Mouse (Mus musculus): ENCODE results near the gene Rnase10. TPM values are rescaled to one million over a fixed set of nuclear protein-coding genes. Genes with fewer than 3 reads are reported as not detected.
"Not testable (repeated sequence)": the region's sequence is repeated elsewhere in the genome, so short reads cannot be mapped to it uniquely, and the experiment has no call there.

The Rnase10 gene
- polyA plus RNA-seq, 1 experiment = 0.10 TPM

GRCm38 (mm10) chr14:51007914-51008713, 563 bp downstream of the Rnase10 start:
- Histone ChIP-seq H3K36me3 (ENCODE audit: control insufficient read depth, insufficient read depth) (no peaks in the 10 kb centered on the region), H3K27me3 (ENCODE audit: control insufficient read depth, insufficient read depth, insufficient read length) (no peaks in the 10 kb centered on the region), H3ac (ENCODE audit: control insufficient read depth, insufficient read length) (no peak overlapping the region), H3K79me2 (ENCODE audit: control insufficient read depth, insufficient read depth) (no peaks in the 10 kb centered on the region), H3K4me2 (ENCODE audit: low read depth) (peak overlapping the region; percentile 68), H3K4me3 (no peak overlapping the region)
- TF ChIP-seq MYOG (IDR thresholded peaks at IDR 0.05; ENCODE audit: control insufficient read depth in 1 of 3, insufficient read depth in 1 of 3, insufficient read length in 2 of 3, low read depth in 2 of 3) (no peak), REST (IDR thresholded peaks at IDR 0.05; ENCODE audit: insufficient read depth, insufficient read length) (no peak), POLR2A (IDR thresholded peaks at IDR 0.05; ENCODE audit: insufficient read length, low read depth) (no peak), TCF3 (IDR thresholded peaks at IDR 0.05; ENCODE audit: insufficient read length, low read depth) (no peak), CEBPB (IDR thresholded peaks at IDR 0.05; ENCODE audit: insufficient read depth, poor library complexity, severe bottlenecking) (no peak), POLR2AphosphoS2 (IDR thresholded peaks at IDR 0.05; ENCODE audit: insufficient read length, low read depth) (no peak)

GRCm38 (mm10) chr14:51008781-51009180, 1.2 kb downstream of the Rnase10 start:
- H3K4me2 ChIP-seq (ENCODE audit: low read depth) = peak overlapping the region; percentile 68
- H3K27me3 ChIP-seq (ENCODE audit: control insufficient read depth, insufficient read depth, insufficient read length) = no peaks in the 10 kb centered on the region
- TF ChIP-seq POLR2AphosphoS2 (IDR thresholded peaks at IDR 0.05; ENCODE audit: insufficient read length, low read depth) (no peak), E2F4 (IDR thresholded peaks at IDR 0.05; ENCODE audit: insufficient read depth) (no peak), REST (IDR thresholded peaks at IDR 0.05; ENCODE audit: insufficient read depth, insufficient read length) (no peak), MAX (IDR thresholded peaks at IDR 0.05; ENCODE audit: low read depth) (no peak), CEBPB (IDR thresholded peaks at IDR 0.05; ENCODE audit: insufficient read depth, poor library complexity, severe bottlenecking) (no peak), SRF (IDR thresholded peaks at IDR 0.05; ENCODE audit: control insufficient read depth, insufficient read length, low read depth) (no peak), MYOD1 (IDR thresholded peaks at IDR 0.05; ENCODE audit: control insufficient read depth in 1 of 3, insufficient read length in 2 of 3, low read depth in 2 of 3) (no peak), TCF3 (IDR thresholded peaks at IDR 0.05; ENCODE audit: insufficient read length, low read depth) (no peak), MYOG (IDR thresholded peaks at IDR 0.05; ENCODE audit: control insufficient read depth in 1 of 3, insufficient read depth in 1 of 3, insufficient read length in 2 of 3, low read depth in 2 of 3) (no peak)
- H3ac ChIP-seq (ENCODE audit: control insufficient read depth, insufficient read length) = no peak overlapping the region
- no peaks in the 10 kb centered on the region for H3K36me3 ChIP-seq (ENCODE audit: control insufficient read depth, insufficient read depth)
- H3K4me3 ChIP-seq = no peak overlapping the region
- H3K79me2 ChIP-seq (ENCODE audit: control insufficient read depth, insufficient read depth) = no peaks in the 10 kb centered on the region

- H3ac ChIP-seq (ENCODE audit: control insufficient read depth, insufficient read length) = no peak overlapping the region
- no peak overlapping the region for H3K4me3 ChIP-seq
- H3K36me3 ChIP-seq (ENCODE audit: control insufficient read depth, insufficient read depth) = no peaks in the 10 kb centered on the region
- H3K27me3 ChIP-seq (ENCODE audit: control insufficient read depth, insufficient read depth, insufficient read length) = no peaks in the 10 kb centered on the region
- H3K4me2 ChIP-seq (ENCODE audit: low read depth) = peak overlapping the region; percentile 68
- H3K79me2 ChIP-seq (ENCODE audit: control insufficient read depth, insufficient read depth) = no peaks in the 10 kb centered on the region
- TF ChIP-seq TCF3 (IDR thresholded peaks at IDR 0.05; ENCODE audit: insufficient read length, low read depth) (no peak), USF1 (IDR thresholded peaks at IDR 0.05; ENCODE audit: low read depth) (no peak), SRF (IDR thresholded peaks at IDR 0.05; ENCODE audit: control insufficient read depth, insufficient read length, low read depth) (no peak), POLR2A (IDR thresholded peaks at IDR 0.05; ENCODE audit: insufficient read length, low read depth) (no peak), CEBPB (IDR thresholded peaks at IDR 0.05; ENCODE audit: insufficient read depth, poor library complexity, severe bottlenecking) (no peak), MYOG (IDR thresholded peaks at IDR 0.05; ENCODE audit: control insufficient read depth in 1 of 3, insufficient read depth in 1 of 3, insufficient read length in 2 of 3, low read depth in 2 of 3) (no peak), E2F4 (IDR thresholded peaks at IDR 0.05; ENCODE audit: insufficient read depth) (no peak), MYOD1 (IDR thresholded peaks at IDR 0.05; ENCODE audit: control insufficient read depth in 1 of 3, insufficient read length in 2 of 3, low read depth in 2 of 3) (no peak), POLR2AphosphoS2 (IDR thresholded peaks at IDR 0.05; ENCODE audit: insufficient read length, low read depth) (no peak), REST (IDR thresholded peaks at IDR 0.05; ENCODE audit: insufficient read depth, insufficient read length) (no peak), TCF12 (IDR thresholded peaks at IDR 0.05; ENCODE audit: insufficient read depth, poor library complexity, severe bottlenecking) (no peak), MAX (IDR thresholded peaks at IDR 0.05; ENCODE audit: low read depth) (no peak)
Measured at GRCm38 (mm10) chr14:51009572-51009971, 2.0 kb downstream of the Rnase10 start.

- H3ac ChIP-seq (ENCODE audit: control insufficient read depth, insufficient read length); H3K4me3 ChIP-seq; H3K4me2 ChIP-seq (ENCODE audit: low read depth); H3K27me3 ChIP-seq (ENCODE audit: control insufficient read depth, insufficient read depth, insufficient read length); H3K36me3 ChIP-seq (ENCODE audit: control insufficient read depth, insufficient read depth); H3K79me2 ChIP-seq (ENCODE audit: control insufficient read depth, insufficient read depth): not testable (repeated sequence)
Measured at GRCm38 (mm10) chr14:51014724-51015123, 7.2 kb downstream of the Rnase10 start.

GRCm38 (mm10) chr14:51015780-51016179, 8.2 kb downstream of the Rnase10 start:
- H3K27me3 ChIP-seq (ENCODE audit: control insufficient read depth, insufficient read depth, insufficient read length) = no peaks in the 10 kb centered on the region
- H3K79me2 ChIP-seq (ENCODE audit: control insufficient read depth, insufficient read depth) = no peaks in the 10 kb centered on the region

More at GRCm38 (mm10) chr14:51015780-51016179, 8.2 kb downstream of the Rnase10 start:
- H3ac ChIP-seq (ENCODE audit: control insufficient read depth, insufficient read length) = no peak overlapping the region
- no peaks in the 10 kb centered on the region for H3K36me3 ChIP-seq (ENCODE audit: control insufficient read depth, insufficient read depth)
- TF ChIP-seq POLR2A (IDR thresholded peaks at IDR 0.05; ENCODE audit: insufficient read length, low read depth) = no peak
- no peak for TF ChIP-seq MYOG (IDR thresholded peaks at IDR 0.05; ENCODE audit: control insufficient read depth in 1 of 3, insufficient read depth in 1 of 3, insufficient read length in 2 of 3, low read depth in 2 of 3)
- TF ChIP-seq CEBPB (IDR thresholded peaks at IDR 0.05; ENCODE audit: insufficient read depth, poor library complexity, severe bottlenecking) = no peak
- TF ChIP-seq TCF3 (IDR thresholded peaks at IDR 0.05; ENCODE audit: insufficient read length, low read depth) = no peak
- no peak overlapping the region for H3K4me2 ChIP-seq (ENCODE audit: low read depth)
- H3K4me3 ChIP-seq = no peak overlapping the region

All from myocyte (in vitro differentiated cells).